Mouse (Mus musculus): ENCODE measurements around the gene Armh3.

Armh3 gene

GRCm38 (mm10) chr19:45984379-45984778, 13.9 kb downstream of the Armh3 start:
- no peak for DNase-seq

GRCm38 (mm10) chr19:45960770-45961169, 37.5 kb downstream of the Armh3 start:
- DNase-seq = no peak

- no peak for DNase-seq
Measured at GRCm38 (mm10) chr19:45956736-45957135, 41.6 kb downstream of the Armh3 start.

- peak; percentile 6 to 7 for DNase-seq
Measured at GRCm38 (mm10) chr19:45953286-45953685, 45.0 kb downstream of the Armh3 start.

GRCm38 (mm10) chr19:45949236-45949635, 49.1 kb downstream of the Armh3 start:
- DNase-seq = no peak

GRCm38 (mm10) chr19:45947764-45948163, 50.5 kb downstream of the Armh3 start:
- DNase-seq = no peak

GRCm38 (mm10) chr19:45947286-45947685, 51.0 kb downstream of the Armh3 start:
- DNase-seq = no peak

- DNase-seq = no peak
Measured at GRCm38 (mm10) chr19:45946541-45946940, 51.7 kb downstream of the Armh3 start.

- DNase-seq = no peak
Measured at GRCm38 (mm10) chr19:45945986-45946385, 52.3 kb downstream of the Armh3 start.

- DNase-seq = no peak
Measured at GRCm38 (mm10) chr19:45943758-45944157, 54.5 kb downstream of the Armh3 start.

- DNase-seq = no peak
Measured at GRCm38 (mm10) chr19:45938064-45938463, 60.2 kb downstream of the Armh3 start.

GRCm38 (mm10) chr19:45937530-45937929, 60.8 kb downstream of the Armh3 start:
- DNase-seq = no peak

GRCm38 (mm10) chr19:45927236-45927635, 71.1 kb downstream of the Armh3 start:
- no peak for DNase-seq

GRCm38 (mm10) chr19:45926342-45926741, 71.9 kb downstream of the Armh3 start:
- no peak for DNase-seq

- DNase-seq = no peak
Measured at GRCm38 (mm10) chr19:45920299-45921090, 77.8 kb downstream of the Armh3 start.

GRCm38 (mm10) chr19:45918406-45918805, 79.9 kb downstream of the Armh3 start:
- no peak for DNase-seq

GRCm38 (mm10) chr19:45917856-45918255, 80.4 kb downstream of the Armh3 start:
- DNase-seq = no peak

GRCm38 (mm10) chr19:45916461-45916860, 81.8 kb downstream of the Armh3 start:
- no peak for DNase-seq

- no peak for DNase-seq
Measured at GRCm38 (mm10) chr19:45916026-45916425, 82.3 kb downstream of the Armh3 start.

- DNase-seq = no peak
Measured at GRCm38 (mm10) chr19:45913036-45913435, 85.3 kb downstream of the Armh3 start.

GRCm38 (mm10) chr19:45912376-45912775, 85.9 kb downstream of the Armh3 start:
- DNase-seq = no peak

GRCm38 (mm10) chr19:45911236-45912025, 86.9 kb downstream of the Armh3 start:
- DNase-seq = no peak

- no peak for DNase-seq
Measured at GRCm38 (mm10) chr19:45908246-45908645, 90.0 kb downstream of the Armh3 start.

- no peak for DNase-seq
Measured at GRCm38 (mm10) chr19:45907416-45907815, 90.9 kb downstream of the Armh3 start.
